Mouse (Mus musculus): ENCODE measurements at regions not wholly inside any gene's neighbourhood (a gene's known extent, or its start where the extent isn't known, plus 50 kb on each side); places are given as distances from the start of the nearest gene placed in this dataset.
A peak's percentile ranks its signal among the peaks of the same experiment; 100 is the strongest.

DNA sequence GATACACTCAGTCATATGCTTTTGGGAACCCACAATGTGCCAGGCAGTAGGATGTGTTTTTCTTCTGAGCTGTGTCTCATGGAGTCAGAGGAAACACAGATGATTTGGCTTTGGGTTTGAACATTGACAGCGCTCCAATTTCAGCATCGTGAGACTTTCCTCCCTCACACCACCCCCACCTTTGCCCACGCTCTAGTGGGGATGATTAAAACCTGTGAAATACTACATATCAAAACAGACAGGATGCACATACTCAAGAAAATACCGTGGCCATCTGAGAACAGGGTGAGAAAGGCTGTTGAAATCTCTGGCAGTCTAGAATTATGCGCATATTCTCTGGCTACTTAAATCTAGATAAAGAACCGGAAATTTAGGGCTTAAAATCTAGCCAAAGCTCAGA, 124.5 kb downstream of the Far1 start:
- H3K27ac ChIP-seq, result no peak overlapping the region
- intact Hi-C loops (cut with DNase I), result no loop called here
- TF ChIP-seq CTCF (IDR thresholded peaks at IDR 0.05) (no peak), POLR2A (IDR thresholded peaks at IDR 0.05; ENCODE audit: insufficient read depth, low read depth, low read length) (no peak), EP300 (IDR thresholded peaks at IDR 0.05; ENCODE audit: insufficient read depth, low read depth, low read length) (no peak)

DNA sequence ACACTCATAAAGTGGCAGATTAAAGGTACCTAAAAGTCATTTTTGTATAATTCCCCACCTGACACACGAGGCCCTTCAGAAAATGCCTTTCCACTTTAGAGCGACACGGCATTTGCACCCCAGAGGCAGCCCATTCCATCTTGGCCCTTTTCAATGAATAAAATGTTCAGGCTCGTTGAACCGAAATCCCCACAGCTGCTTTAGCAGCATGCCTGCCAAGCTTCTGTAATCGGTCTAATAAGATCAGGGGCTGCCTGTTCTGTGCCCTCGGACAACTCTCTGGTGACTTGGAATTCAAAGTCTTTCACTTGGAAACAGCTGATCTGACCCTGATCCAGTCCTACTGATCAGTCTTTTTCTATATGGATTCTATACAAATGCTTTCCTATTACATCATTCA, 123.3 kb upstream of the Spon1 start:
- Histone ChIP-seq H3K4me3 (no peak overlapping the region), H3K27me3 (ENCODE audit: control insufficient read depth, insufficient read depth, low read length) (no peaks in the 10 kb centered on the region), H3K36me3 (ENCODE audit: control insufficient read depth, insufficient read depth, low read length) (no peaks in the 10 kb centered on the region), H3K27ac (no peak overlapping the region), H3K79me2 (replicated peaks; ENCODE audit: control insufficient read depth, insufficient read depth, low read length) (no peaks in the 10 kb centered on the region), H3K4me1 (ENCODE audit: control insufficient read depth, insufficient read depth, low read length) (no peaks in the 10 kb centered on the region), H3K9ac (ENCODE audit: low read depth, low read length) (no peak overlapping the region)
- intact Hi-C loops (cut with DNase I), result no loop called here
- no peak for DNase-seq
- WGBS, result 87% methylated on average over 7 of the region's 7 CpGs
- no peak for TF ChIP-seq EP300 (IDR thresholded peaks at IDR 0.05; ENCODE audit: insufficient read depth, low read depth, low read length)
- no peak for TF ChIP-seq POLR2A (IDR thresholded peaks at IDR 0.05; ENCODE audit: insufficient read depth, low read depth, low read length)
- no peak for TF ChIP-seq CTCF (IDR thresholded peaks at IDR 0.05)

More for the DNA sequence above, 124.5 kb downstream of the Far1 start:
- H3K36me3 ChIP-seq (ENCODE audit: control insufficient read depth, insufficient read depth, low read length), result no peaks in the 10 kb centered on the region
- H3K4me1 ChIP-seq (ENCODE audit: control insufficient read depth, insufficient read depth, low read length), result no peaks in the 10 kb centered on the region
- no peak overlapping the region for H3K4me3 ChIP-seq
- H3K9ac ChIP-seq (ENCODE audit: low read depth, low read length), result no peak overlapping the region
- no peaks in the 10 kb centered on the region for H3K27me3 ChIP-seq (ENCODE audit: control insufficient read depth, insufficient read depth, low read length)
- 66% methylated on average over 6 of the region's 6 CpGs for WGBS
- H3K79me2 ChIP-seq (replicated peaks; ENCODE audit: control insufficient read depth, insufficient read depth, low read length), result no peaks in the 10 kb centered on the region
- DNase-seq, result no peak

DNA sequence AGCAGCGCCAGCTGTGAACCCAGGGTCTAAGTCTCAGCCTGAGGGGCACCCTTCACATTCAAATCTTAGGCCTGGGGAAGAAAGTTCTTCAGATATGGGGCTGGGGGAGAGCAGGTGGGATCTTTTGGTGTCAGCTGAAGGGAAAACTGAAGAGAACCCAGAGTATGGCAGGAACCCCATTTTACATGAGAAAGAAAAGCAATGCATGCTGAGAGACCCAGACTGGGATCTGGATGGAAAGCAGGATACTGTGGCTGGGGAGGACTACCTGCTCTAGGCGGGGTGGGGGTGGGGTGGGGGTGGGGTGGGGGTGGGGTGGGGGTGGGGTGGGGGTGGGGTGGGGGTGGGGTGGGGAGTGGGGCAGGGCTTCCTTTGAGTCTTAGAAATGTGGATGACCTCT, 115.2 kb upstream of the Spon1 start:
- no peak for TF ChIP-seq POLR2A (IDR thresholded peaks at IDR 0.05; ENCODE audit: insufficient read depth, low read depth, low read length)
- TF ChIP-seq EP300 (IDR thresholded peaks at IDR 0.05; ENCODE audit: insufficient read depth, low read depth, low read length), result no peak
- TF ChIP-seq CTCF (IDR thresholded peaks at IDR 0.05), result no peak
- H3K27me3 ChIP-seq (ENCODE audit: control insufficient read depth, insufficient read depth, low read length), result no peaks in the 10 kb centered on the region
- DNase-seq, result no peak
- intact Hi-C loops (cut with DNase I), result no loop called here
- H3K4me3 ChIP-seq, result no peak overlapping the region
- no peaks in the 10 kb centered on the region for H3K79me2 ChIP-seq (replicated peaks; ENCODE audit: control insufficient read depth, insufficient read depth, low read length)
- no peaks in the 10 kb centered on the region for H3K36me3 ChIP-seq (ENCODE audit: control insufficient read depth, insufficient read depth, low read length)
- 63% methylated on average over 2 of the region's 2 CpGs for WGBS
- peaks cover 2% of the 10 kb centered on the region for H3K4me1 ChIP-seq (ENCODE audit: control insufficient read depth, insufficient read depth, low read length)
- no peak overlapping the region for H3K27ac ChIP-seq
- H3K9ac ChIP-seq (ENCODE audit: low read depth, low read length), result no peak overlapping the region

DNA sequence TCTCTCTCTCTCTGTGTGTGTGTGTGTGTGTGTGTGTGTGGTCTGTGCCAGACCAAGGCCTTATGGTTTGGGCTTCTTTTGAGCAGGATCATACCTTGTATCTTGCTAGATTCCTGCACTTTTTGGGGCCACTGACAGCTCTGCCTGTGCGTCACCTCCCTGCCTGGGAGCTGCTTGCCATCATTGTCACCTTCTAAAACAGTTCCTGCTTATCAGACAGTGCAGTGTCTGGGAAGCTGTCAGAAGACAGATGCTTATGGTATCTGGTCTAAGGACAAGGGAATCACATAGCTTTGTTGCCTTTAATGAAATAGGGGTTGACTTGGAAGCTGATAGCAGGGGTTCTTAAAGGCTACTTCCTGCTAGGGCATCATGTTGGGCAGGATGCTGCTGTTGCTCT, 114.1 kb upstream of the Spon1 start:
- DNase-seq, result peak in 1 of 2 experiments; percentile 2
- 47% methylated on average over 1 of the region's 1 CpGs for WGBS
- intact Hi-C loops (cut with DNase I), result no loop called here
- Histone ChIP-seq H3K4me3 (no peak overlapping the region), H3K36me3 (ENCODE audit: control insufficient read depth, insufficient read depth, low read length) (no peaks in the 10 kb centered on the region), H3K9ac (ENCODE audit: low read depth, low read length) (no peak overlapping the region), H3K79me2 (replicated peaks; ENCODE audit: control insufficient read depth, insufficient read depth, low read length) (no peaks in the 10 kb centered on the region), H3K27me3 (ENCODE audit: control insufficient read depth, insufficient read depth, low read length) (no peaks in the 10 kb centered on the region), H3K4me1 (ENCODE audit: control insufficient read depth, insufficient read depth, low read length) (peaks cover 2% of the 10 kb centered on the region), H3K27ac (no peak overlapping the region)
- TF ChIP-seq EP300 (IDR thresholded peaks at IDR 0.05; ENCODE audit: insufficient read depth, low read depth, low read length) (no peak), POLR2A (IDR thresholded peaks at IDR 0.05; ENCODE audit: insufficient read depth, low read depth, low read length) (no peak), CTCF (IDR thresholded peaks at IDR 0.05) (no peak)

DNA sequence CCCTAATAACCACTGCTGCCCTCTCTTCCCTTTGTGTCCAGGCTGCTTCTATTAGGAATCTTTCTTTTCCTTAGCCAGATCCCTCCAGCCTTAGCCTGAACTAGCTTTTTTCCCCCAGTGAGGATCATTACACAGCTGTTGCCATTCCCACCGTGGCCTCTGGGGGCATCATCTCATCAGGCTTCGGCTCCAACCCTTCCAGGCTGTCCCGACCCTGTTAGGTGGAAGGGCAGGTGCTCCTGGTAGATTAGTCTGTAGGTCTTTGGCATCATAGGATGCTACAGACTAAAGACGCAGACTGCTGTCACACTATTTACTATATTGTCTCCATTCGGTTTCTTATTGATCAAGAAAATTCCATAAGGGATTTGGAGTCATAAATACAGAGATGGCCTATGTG, 112.7 kb upstream of the Spon1 start:
- peaks cover 2% of the 10 kb centered on the region for H3K4me1 ChIP-seq (ENCODE audit: control insufficient read depth, insufficient read depth, low read length)
- no peak overlapping the region for H3K4me3 ChIP-seq
- no peaks in the 10 kb centered on the region for H3K79me2 ChIP-seq (replicated peaks; ENCODE audit: control insufficient read depth, insufficient read depth, low read length)
- WGBS, result 44% methylated on average over 5 of the region's 5 CpGs
- H3K27me3 ChIP-seq (ENCODE audit: control insufficient read depth, insufficient read depth, low read length), result no peaks in the 10 kb centered on the region
- H3K36me3 ChIP-seq (ENCODE audit: control insufficient read depth, insufficient read depth, low read length), result no peaks in the 10 kb centered on the region
- H3K9ac ChIP-seq (ENCODE audit: low read depth, low read length), result no peak overlapping the region
- no peak overlapping the region for H3K27ac ChIP-seq
- intact Hi-C loops (cut with DNase I), result no loop called here
- DNase-seq, result peak; percentile 5 to 24
- peak; percentile 68 for TF ChIP-seq CTCF (IDR thresholded peaks at IDR 0.05)
- no peak for TF ChIP-seq EP300 (IDR thresholded peaks at IDR 0.05; ENCODE audit: insufficient read depth, low read depth, low read length)

DNA sequence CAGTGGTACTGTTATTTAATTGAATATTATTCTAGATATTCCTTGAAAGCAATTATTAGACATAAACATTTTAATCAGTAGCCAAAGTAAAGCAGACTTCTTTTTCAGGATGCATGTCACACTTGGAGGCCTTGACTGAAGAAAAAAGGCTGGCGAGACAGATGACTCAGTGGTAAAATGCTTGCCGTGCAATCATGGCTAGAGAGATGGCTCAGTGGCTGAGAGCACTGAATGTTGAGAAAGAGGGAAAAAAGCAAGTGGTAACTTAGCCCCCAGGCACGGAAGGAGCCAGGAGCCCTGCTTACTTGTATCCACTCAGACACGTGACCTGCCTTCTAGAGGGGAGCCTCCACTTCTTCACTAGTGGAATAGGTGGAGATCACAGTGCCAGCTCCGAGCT, 110.5 kb upstream of the Spon1 start:
- H3K27me3 ChIP-seq (ENCODE audit: control insufficient read depth, insufficient read depth, low read length), result no peaks in the 10 kb centered on the region
- intact Hi-C loops (cut with DNase I), result no loop called here
- TF ChIP-seq POLR2A (IDR thresholded peaks at IDR 0.05; ENCODE audit: insufficient read depth, low read depth, low read length) (no peak), CTCF (IDR thresholded peaks at IDR 0.05) (no peak), EP300 (IDR thresholded peaks at IDR 0.05; ENCODE audit: insufficient read depth, low read depth, low read length) (no peak)
- no peaks in the 10 kb centered on the region for H3K36me3 ChIP-seq (ENCODE audit: control insufficient read depth, insufficient read depth, low read length)
- peaks cover 2% of the 10 kb centered on the region for H3K4me1 ChIP-seq (ENCODE audit: control insufficient read depth, insufficient read depth, low read length)
- no peak overlapping the region for H3K9ac ChIP-seq (ENCODE audit: low read depth, low read length)
- WGBS, result 84% methylated on average over 5 of the region's 5 CpGs
- H3K79me2 ChIP-seq (replicated peaks; ENCODE audit: control insufficient read depth, insufficient read depth, low read length), result no peaks in the 10 kb centered on the region
- H3K4me3 ChIP-seq, result no peak overlapping the region
- no peak overlapping the region for H3K27ac ChIP-seq
- DNase-seq, result no peak

All from heart, adult 2 months (tissue).